Mouse (Mus musculus): ENCODE measurements at regions not wholly inside any gene's neighbourhood (a gene's known extent, or its start where the extent isn't known, plus 50 kb on each side); places are given as distances from the start of the nearest gene placed in this dataset.

DNA sequence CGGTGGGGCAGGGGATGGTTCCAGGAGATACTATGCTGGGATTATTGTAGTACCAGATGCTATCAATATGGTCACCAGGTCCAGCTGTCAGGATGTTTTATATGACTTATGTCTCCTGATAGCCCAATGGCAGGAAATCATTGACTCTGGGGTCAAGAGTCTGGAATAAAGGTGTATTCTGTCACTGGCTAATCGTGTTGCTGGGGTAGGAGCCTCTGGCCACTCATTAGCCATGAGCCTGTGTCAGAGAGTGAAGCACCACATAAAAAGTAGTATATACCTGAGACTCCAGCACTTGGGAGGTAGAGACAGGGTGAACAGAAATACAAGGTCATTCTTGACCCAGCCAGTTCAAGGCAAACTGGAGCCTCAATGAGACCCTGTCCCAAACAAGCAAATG lies 158.8 kb upstream of the 4931429L15Rik start:
- TF ChIP-seq POLR2A (IDR thresholded peaks at IDR 0.05; ENCODE audit: low read depth, low read length) (no peak), CTCF (IDR thresholded peaks at IDR 0.05; ENCODE audit: extremely low read depth, insufficient read length, insufficient replicate concordance, low read depth, low read length) (no peak)

Data from small intestine, adult 2 months (tissue).